Mouse (Mus musculus): ENCODE data around the gene Klk1b1. TPM values are rescaled to one million over a fixed set of nuclear protein-coding genes. Genes with fewer than 3 reads are reported as not detected.
"Not testable (repeated sequence)": the region's sequence is repeated elsewhere in the genome, so short reads cannot be mapped to it uniquely, and the experiment has no call there.

Klk1b1 gene
- total RNA-seq, 2 experiments from 2014 or later: not detected

DNA sequence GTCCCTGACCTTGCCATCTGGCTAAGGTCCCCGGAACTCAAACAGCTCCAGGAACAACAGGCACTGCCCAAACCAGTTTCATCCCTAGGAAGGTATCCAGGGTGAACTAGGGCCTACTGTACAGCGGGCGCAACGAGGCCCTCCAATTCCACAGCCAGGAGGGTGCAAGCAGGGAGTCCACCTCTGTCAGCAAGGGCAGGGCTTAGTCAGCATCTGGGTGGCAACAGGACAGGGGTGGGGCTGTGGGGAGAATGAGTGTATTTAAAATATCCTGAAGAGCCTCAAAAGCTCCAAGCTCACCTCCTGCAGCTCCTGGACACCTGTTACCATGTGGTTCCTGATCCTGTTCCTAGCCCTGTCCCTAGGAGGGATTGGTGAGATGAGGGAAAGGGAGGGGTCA, 29.0 kb downstream of the Klk1b1 start, which contains the start of gene Klk1b11:
Gene Klk1b11, plus strand, starts transcription at position 301 of the 400 bp plus-strand sequence.
- DNase-seq (ENCODE audit: low spot score in 2 of 2): not testable (repeated sequence)

DNA sequence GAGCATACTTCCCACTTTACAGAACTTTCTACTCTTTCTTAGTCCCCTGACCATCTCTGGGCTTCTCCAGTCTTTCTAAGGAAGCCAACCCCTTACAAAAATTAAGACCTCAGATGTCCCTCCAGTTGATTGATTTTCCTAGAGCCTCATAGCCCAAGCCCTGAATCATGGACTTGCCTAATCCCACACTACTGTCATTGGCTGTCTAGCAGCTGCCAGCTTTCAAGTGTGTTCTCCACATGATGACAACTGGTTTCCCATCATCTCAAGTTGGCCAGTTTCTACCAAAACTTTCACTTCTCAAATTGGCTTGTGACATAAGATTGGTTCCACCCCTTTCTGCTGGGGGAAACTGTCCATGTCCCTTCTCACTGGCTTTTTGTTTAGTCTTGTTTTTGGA, 38.3 kb downstream of the Klk1b1 start:
- DNase-seq (ENCODE audit: low spot score in 2 of 2): no peak

DNA sequence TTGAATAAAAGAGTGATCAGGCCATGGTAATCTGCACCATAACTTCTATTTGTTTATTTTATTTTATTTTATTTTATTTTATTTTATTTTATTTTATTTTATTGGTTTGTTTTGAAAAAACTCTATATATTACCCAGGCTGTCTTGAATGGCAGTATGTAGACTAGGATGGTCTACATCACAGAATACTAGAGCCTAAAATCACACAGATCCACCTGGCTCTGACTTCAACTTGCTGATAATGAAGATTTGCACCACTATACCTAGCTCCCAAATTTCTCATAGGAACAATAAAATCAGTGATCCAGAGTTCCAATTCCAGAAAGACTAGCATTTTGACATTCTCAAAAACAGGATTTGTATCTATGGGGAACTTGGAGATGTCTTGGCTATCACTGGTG, 45.3 kb downstream of the Klk1b1 start, which contains the start of gene Klk1b26:
Gene Klk1b26, plus strand, starts transcription at position 301 of the 400 bp plus-strand sequence.
- DNase-seq (ENCODE audit: low spot score in 2 of 2): not testable (repeated sequence)

DNA sequence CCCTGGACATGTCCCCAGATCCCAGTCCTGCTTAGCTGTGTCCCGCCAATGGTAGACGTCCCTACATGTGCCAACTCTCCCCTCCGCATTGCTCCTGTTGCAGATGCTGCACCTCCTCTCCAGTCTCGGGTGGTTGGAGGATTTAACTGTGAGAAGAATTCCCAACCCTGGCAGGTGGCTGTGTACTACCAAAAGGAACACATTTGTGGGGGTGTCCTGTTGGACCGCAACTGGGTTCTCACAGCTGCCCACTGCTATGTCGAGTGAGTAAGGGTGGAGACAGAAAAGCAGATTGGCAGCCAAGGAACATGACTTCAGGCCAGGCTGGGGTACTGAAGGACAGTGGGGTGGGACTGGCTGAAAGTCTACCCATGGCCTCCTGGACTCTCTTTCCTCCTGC, 48.1 kb downstream of the Klk1b1 start:
- not testable (repeated sequence) for DNase-seq (ENCODE audit: low spot score in 2 of 2)

DNA sequence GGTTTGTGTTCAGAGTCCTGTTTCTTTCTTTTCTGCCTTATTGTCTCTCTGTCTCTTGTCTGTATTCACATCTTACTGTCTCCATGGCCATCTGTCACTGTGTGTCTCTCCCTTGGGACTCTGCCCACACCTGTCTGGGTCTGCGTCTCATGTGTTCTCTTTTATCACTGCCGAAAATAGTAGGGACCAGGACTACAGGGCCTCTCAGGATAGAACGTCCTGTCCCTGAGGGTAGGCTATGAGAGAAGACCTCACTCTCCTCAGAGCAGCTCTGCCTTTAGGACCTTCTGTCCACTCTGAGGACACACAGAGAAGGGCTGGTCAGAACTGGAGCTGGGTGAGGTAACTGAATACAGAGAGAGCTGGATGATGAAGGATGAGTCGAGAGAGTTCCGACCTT, 48.5 kb downstream of the Klk1b1 start:
- no peak for DNase-seq (ENCODE audit: low spot score in 2 of 2)

Other genes starting within 250 kb of the Klk1b1 start
- gene Klk12, start 197.9 kb upstream of the Klk1b1 start, total RNA-seq (2021): not detected
- not detected for gene Klk11, start 192.1 kb upstream of the Klk1b1 start, total RNA-seq (2021)
- gene Klk10, start 185.7 kb upstream of the Klk1b1 start, total RNA-seq (2021): under 1 TPM; 0.51 to 0.64 TPM
- not detected for gene Klk9, start 174.9 kb upstream of the Klk1b1 start, total RNA-seq (2021)
- gene Klk8, start 169.2 kb upstream of the Klk1b1 start, total RNA-seq (2021): 1 to 10 TPM; 4.9 to 6.1 TPM
- gene Klk7, start 155.5 kb upstream of the Klk1b1 start, total RNA-seq (2021): not detected
- not detected for gene Klk6, start 142.3 kb upstream of the Klk1b1 start, total RNA-seq (2021)
- gene Klk5, start 124.8 kb upstream of the Klk1b1 start, total RNA-seq (2021): not detected
- gene Klk4, start 85.6 kb upstream of the Klk1b1 start, total RNA-seq (2021): not detected
- not detected for gene Klk15, start 33.0 kb upstream of the Klk1b1 start, total RNA-seq (2021)
- not detected for gene Klk1b8, start 16.1 kb upstream of the Klk1b1 start, total RNA-seq (2021)
- gene Klk1b9, start 9.3 kb downstream of the Klk1b1 start, total RNA-seq (2021): not detected
- gene Klk1b11, start 29.1 kb downstream of the Klk1b1 start, total RNA-seq (2021): under 1 TPM in 1 of 2 experiments, not detected in 1; 0.36 TPM
- not detected for gene Klk1b26, start 45.4 kb downstream of the Klk1b1 start, total RNA-seq (2021)
- not detected for gene Klk1b27, start 85.5 kb downstream of the Klk1b1 start, total RNA-seq (2021)
- not detected for gene Klk1b21, start 135.6 kb downstream of the Klk1b1 start, total RNA-seq (2021)
- not detected for gene Klk1b22, start 145.9 kb downstream of the Klk1b1 start, total RNA-seq (2021)
- not detected for gene Klk1b16, start 170.0 kb downstream of the Klk1b1 start, total RNA-seq (2021)
- not detected for gene Klk1b24, start 221.5 kb downstream of the Klk1b1 start, total RNA-seq (2021)
- gene Klk1b3, start 231.4 kb downstream of the Klk1b1 start, total RNA-seq (2021): not detected
- gene Klk1b4, start 240.7 kb downstream of the Klk1b1 start, total RNA-seq (2021): not detected
- gene Klk1b5, start 249.2 kb downstream of the Klk1b1 start, total RNA-seq (2021): under 1 TPM in 1 of 2 experiments, not detected in 1; 0.59 TPM

Measured in adrenal gland, postnatal 4 days (tissue).